Mouse (Mus musculus) stomach, embryonic 16.5 days (tissue): ENCODE data around the gene Anp32b. TPM values are rescaled to one million over a fixed set of nuclear protein-coding genes. Genes with fewer than 3 reads are reported as not detected.

Experiments
- ATAC-seq: fragments of 200-750 bp; cut with Nextera tagmentation; 2 replicates; pipeline ENCODE4 v1.8.0; 2017; ENCODE audit warnings: moderate number of reproducible peaks, moderate TSS enrichment; ENCODE audit not compliant: insufficient read depth, low FRiP score
- H3K27ac ChIP-seq: fragments of 300-500 bp; sonication (generic); 2 replicates; pipeline ENCODE4 v1.5.1; 2014; ENCODE audit warnings: low read length
- H3K27me3 ChIP-seq: fragments of 300-500 bp; sonication (generic); 2 replicates; pipeline ENCODE4 v1.6.1; 2014; ENCODE audit warnings: low read length, control low read depth, mixed read lengths; ENCODE audit not compliant: control insufficient read depth, insufficient read depth
- H3K36me3 ChIP-seq: fragments of 300-500 bp; sonication (generic); 2 replicates; pipeline ENCODE4 v1.6.1; 2014; ENCODE audit warnings: low read length; ENCODE audit not compliant: control insufficient read depth, insufficient read depth
- H3K4me1 ChIP-seq: fragments of 300-500 bp; sonication (generic); 2 replicates; pipeline ENCODE4 v1.6.1; 2014; ENCODE audit warnings: low read length, control low read depth, mixed read lengths; ENCODE audit not compliant: control insufficient read depth, insufficient read depth
- H3K4me2 ChIP-seq: fragments of 300-500 bp; sonication (generic); 2 replicates; pipeline ENCODE4 v1.6.1; 2014; ENCODE audit warnings: low read depth, low read length, mixed read lengths
- H3K4me3 ChIP-seq: fragments of 300-500 bp; sonication (generic); replicated peaks from 2 replicates; pipeline ENCODE4 v1.5.1; 2014; ENCODE audit warnings: mild to moderate bottlenecking, low read length
- H3K9ac ChIP-seq: fragments of 300-500 bp; sonication (generic); 2 replicates; pipeline ENCODE4 v1.6.1; 2014; ENCODE audit warnings: low read length
- H3K9me3 ChIP-seq: fragments of 300-500 bp; sonication (generic); replicated peaks from 2 replicates; pipeline ENCODE4 v1.6.1; 2016; ENCODE audit warnings: low read length, control low read depth; ENCODE audit not compliant: control insufficient read depth
- WGBS: fragments of 180-500 bp; shearing (Covaris S2); extraction: QIAGEN DNeasy Blood & Tissue Kit; methylation state at CpG from one replicate; pipeline ENCODE4 v1.1.7; 2014; 5-methylcytosine and 5-hydroxymethylcytosine counted together
- polyA plus RNA-seq: library from polyadenylated mRNA; unstranded; fragments of >200 nt; fragmentation: Nextera tagmentation; extraction: Ambion mirVana; gene quantifications from 2 replicates; pipeline ENCODE4 v1.2.1, GENCODE M21; 2015

Anp32b gene
- polyA plus RNA-seq, 1 experiment from 2014 or later: 201 TPM

GRCm38 (mm10) chr4:46520491-46520890 lies 69.8 kb downstream of the Anp32b start:
- peaks cover 5% of the 10 kb centered on the region; the same call in 1 of the 2 replicates for H3K9me3 ChIP-seq
- H3K4me2 ChIP-seq: no peak overlapping the region
- no peak overlapping the region for H3K4me3 ChIP-seq
- no peak overlapping the region for H3K27ac ChIP-seq
- no peaks in the 10 kb centered on the region for H3K36me3 ChIP-seq
- no peak overlapping the region for H3K9ac ChIP-seq
- H3K27me3 ChIP-seq: no peaks in the 10 kb centered on the region
- WGBS: 77% methylated on average over 2 of the region's 2 CpGs
- no peak for ATAC-seq
- no peaks in the 10 kb centered on the region for H3K4me1 ChIP-seq

- ATAC-seq: no peak
- H3K9me3 ChIP-seq: peaks cover 5% of the 10 kb centered on the region; the same call in 1 of the 2 replicates
- 68% methylated on average over 10 of the region's 10 CpGs for WGBS
- H3K27ac ChIP-seq: no peak overlapping the region
- no peaks in the 10 kb centered on the region for H3K36me3 ChIP-seq
- no peaks in the 10 kb centered on the region for H3K27me3 ChIP-seq
- H3K4me2 ChIP-seq: no peak overlapping the region
- no peak overlapping the region for H3K4me3 ChIP-seq
- H3K4me1 ChIP-seq: no peaks in the 10 kb centered on the region
- H3K9ac ChIP-seq: no peak overlapping the region
These were observed 70.8 kb downstream of the Anp32b start for GRCm38 (mm10) chr4:46521457-46521856.

Other genes with a start within 250 kb of the Anp32b start
- gene Foxe1, start 107.3 kb upstream of the Anp32b start, polyA plus RNA-seq: 0.26 and 0.31 TPM in 2 replicates
- 9.9 and 11.0 TPM in 2 replicates for gene Trmo, start 61.5 kb upstream of the Anp32b start, polyA plus RNA-seq
- 16.6 and 17.6 TPM in 2 replicates for gene Hemgn, start 37.4 kb upstream of the Anp32b start, polyA plus RNA-seq
- 90.7 and 101 TPM in 2 replicates for gene Nans, start 38.3 kb downstream of the Anp32b start, polyA plus RNA-seq
- gene Trim14, start 85.2 kb downstream of the Anp32b start, polyA plus RNA-seq: 4.4 and 5.7 TPM in 2 replicates
- 26.4 and 27.1 TPM in 2 replicates for gene Coro2a, start 151.3 kb downstream of the Anp32b start, polyA plus RNA-seq
- gene Tbc1d2, start 199.3 kb downstream of the Anp32b start, polyA plus RNA-seq: 2.9 and 3.1 TPM in 2 replicates